Mouse (Mus musculus): ENCODE results near the gene Rdh7. TPM values are rescaled to one million over a fixed set of nuclear protein-coding genes. Genes with fewer than 3 reads are reported as not detected.

Rdh7 gene
- polyA plus RNA-seq, 1 experiment: not detected

GRCm38 (mm10) chr10:127906138-127906537 lies 17.5 kb upstream of the Rdh7 start:
- H3K27me3 ChIP-seq (ENCODE audit: control insufficient read depth, insufficient read depth, insufficient read length): peaks cover 19% of the 10 kb centered on the region
- no peak for TF ChIP-seq REST (IDR thresholded peaks at IDR 0.05; ENCODE audit: insufficient read depth, insufficient read length)
- TF ChIP-seq CEBPB (IDR thresholded peaks at IDR 0.05; ENCODE audit: insufficient read depth, poor library complexity, severe bottlenecking): no peak
- TF ChIP-seq MAX (IDR thresholded peaks at IDR 0.05; ENCODE audit: low read depth): no peak
- no peak for TF ChIP-seq MYOG (IDR thresholded peaks at IDR 0.05; ENCODE audit: control insufficient read depth in 1 of 3, insufficient read depth in 1 of 3, insufficient read length in 2 of 3, low read depth in 2 of 3)
- TF ChIP-seq POLR2A (IDR thresholded peaks at IDR 0.05; ENCODE audit: insufficient read length, low read depth): no peak
- TF ChIP-seq POLR2AphosphoS2 (IDR thresholded peaks at IDR 0.05; ENCODE audit: insufficient read length, low read depth): no peak
- no peak overlapping the region for H3K4me3 ChIP-seq
- no peak overlapping the region for H3ac ChIP-seq (ENCODE audit: control insufficient read depth, insufficient read length)
- no peak overlapping the region for H3K4me2 ChIP-seq (ENCODE audit: low read depth)
- no peaks in the 10 kb centered on the region for H3K36me3 ChIP-seq (ENCODE audit: control insufficient read depth, insufficient read depth)
- no peaks in the 10 kb centered on the region for H3K79me2 ChIP-seq (ENCODE audit: control insufficient read depth, insufficient read depth)

GRCm38 (mm10) chr10:127904718-127905446 lies 16.3 kb upstream of the Rdh7 start:
- TF ChIP-seq CEBPB (IDR thresholded peaks at IDR 0.05; ENCODE audit: insufficient read depth, poor library complexity, severe bottlenecking): no peak
- Histone ChIP-seq H3K27me3 (ENCODE audit: control insufficient read depth, insufficient read depth, insufficient read length) (peaks cover 27% of the 10 kb centered on the region), H3K79me2 (ENCODE audit: control insufficient read depth, insufficient read depth) (no peaks in the 10 kb centered on the region), H3K36me3 (ENCODE audit: control insufficient read depth, insufficient read depth) (no peaks in the 10 kb centered on the region), H3K4me3 (no peak overlapping the region), H3K4me2 (ENCODE audit: low read depth) (no peak overlapping the region), H3ac (ENCODE audit: control insufficient read depth, insufficient read length) (no peak overlapping the region)

GRCm38 (mm10) chr10:127903116-127903515 lies 14.5 kb upstream of the Rdh7 start:
- no peak for TF ChIP-seq TCF3 (IDR thresholded peaks at IDR 0.05; ENCODE audit: insufficient read length, low read depth)
- TF ChIP-seq POLR2A (IDR thresholded peaks at IDR 0.05; ENCODE audit: insufficient read length, low read depth): no peak
- no peak for TF ChIP-seq SRF (IDR thresholded peaks at IDR 0.05; ENCODE audit: control insufficient read depth, insufficient read length, low read depth)
- TF ChIP-seq TCF12 (IDR thresholded peaks at IDR 0.05; ENCODE audit: insufficient read depth, poor library complexity, severe bottlenecking): no peak
- TF ChIP-seq USF1 (IDR thresholded peaks at IDR 0.05; ENCODE audit: low read depth): no peak
- TF ChIP-seq CEBPB (IDR thresholded peaks at IDR 0.05; ENCODE audit: insufficient read depth, poor library complexity, severe bottlenecking): no peak
- TF ChIP-seq REST (IDR thresholded peaks at IDR 0.05; ENCODE audit: insufficient read depth, insufficient read length): no peak
- no peak for TF ChIP-seq MAX (IDR thresholded peaks at IDR 0.05; ENCODE audit: low read depth)
- TF ChIP-seq MYOD1 (IDR thresholded peaks at IDR 0.05; ENCODE audit: control insufficient read depth in 1 of 3, insufficient read length in 2 of 3, low read depth in 2 of 3): no peak
- no peak for TF ChIP-seq MYOG (IDR thresholded peaks at IDR 0.05; ENCODE audit: control insufficient read depth in 1 of 3, insufficient read depth in 1 of 3, insufficient read length in 2 of 3, low read depth in 2 of 3)
- Histone ChIP-seq H3K36me3 (ENCODE audit: control insufficient read depth, insufficient read depth) (no peaks in the 10 kb centered on the region), H3ac (ENCODE audit: control insufficient read depth, insufficient read length) (no peak overlapping the region), H3K27me3 (ENCODE audit: control insufficient read depth, insufficient read depth, insufficient read length) (peaks cover 38% of the 10 kb centered on the region), H3K4me2 (ENCODE audit: low read depth) (no peak overlapping the region), H3K79me2 (ENCODE audit: control insufficient read depth, insufficient read depth) (no peaks in the 10 kb centered on the region), H3K4me3 (no peak overlapping the region)

GRCm38 (mm10) chr10:127901751-127902150 lies 13.1 kb upstream of the Rdh7 start:
- peaks cover 50% of the 10 kb centered on the region for H3K27me3 ChIP-seq (ENCODE audit: control insufficient read depth, insufficient read depth, insufficient read length)
- H3K4me3 ChIP-seq: no peak overlapping the region

GRCm38 (mm10) chr10:127899783-127900182 lies 11.2 kb upstream of the Rdh7 start:
- no peak overlapping the region for H3K4me2 ChIP-seq (ENCODE audit: low read depth)
- no peaks in the 10 kb centered on the region for H3K79me2 ChIP-seq (ENCODE audit: control insufficient read depth, insufficient read depth)
- H3K4me3 ChIP-seq: no peak overlapping the region
- H3K27me3 ChIP-seq (ENCODE audit: control insufficient read depth, insufficient read depth, insufficient read length): peaks cover 63% of the 10 kb centered on the region
- H3K36me3 ChIP-seq (ENCODE audit: control insufficient read depth, insufficient read depth): no peaks in the 10 kb centered on the region
- H3ac ChIP-seq (ENCODE audit: control insufficient read depth, insufficient read length): no peak overlapping the region
- TF ChIP-seq E2F4 (IDR thresholded peaks at IDR 0.05; ENCODE audit: insufficient read depth) (no peak), MYOD1 (IDR thresholded peaks at IDR 0.05; ENCODE audit: control insufficient read depth in 1 of 3, insufficient read length in 2 of 3, low read depth in 2 of 3) (no peak), SRF (IDR thresholded peaks at IDR 0.05; ENCODE audit: control insufficient read depth, insufficient read length, low read depth) (no peak), REST (IDR thresholded peaks at IDR 0.05; ENCODE audit: insufficient read depth, insufficient read length) (no peak), POLR2AphosphoS2 (IDR thresholded peaks at IDR 0.05; ENCODE audit: insufficient read length, low read depth) (no peak), TCF3 (IDR thresholded peaks at IDR 0.05; ENCODE audit: insufficient read length, low read depth) (no peak), POLR2A (IDR thresholded peaks at IDR 0.05; ENCODE audit: insufficient read length, low read depth) (no peak), USF1 (IDR thresholded peaks at IDR 0.05; ENCODE audit: low read depth) (no peak), TCF12 (IDR thresholded peaks at IDR 0.05; ENCODE audit: insufficient read depth, poor library complexity, severe bottlenecking) (no peak), MYOG (IDR thresholded peaks at IDR 0.05; ENCODE audit: control insufficient read depth in 1 of 3, insufficient read depth in 1 of 3, insufficient read length in 2 of 3, low read depth in 2 of 3) (no peak), MAX (IDR thresholded peaks at IDR 0.05; ENCODE audit: low read depth) (no peak), CEBPB (IDR thresholded peaks at IDR 0.05; ENCODE audit: insufficient read depth, poor library complexity, severe bottlenecking) (no peak)

More at GRCm38 (mm10) chr10:127901751-127902150, 13.1 kb upstream of the Rdh7 start:
- TF ChIP-seq USF1 (IDR thresholded peaks at IDR 0.05; ENCODE audit: low read depth) (no peak), POLR2A (IDR thresholded peaks at IDR 0.05; ENCODE audit: insufficient read length, low read depth) (no peak), POLR2AphosphoS2 (IDR thresholded peaks at IDR 0.05; ENCODE audit: insufficient read length, low read depth) (no peak), MYOG (IDR thresholded peaks at IDR 0.05; ENCODE audit: control insufficient read depth in 1 of 3, insufficient read depth in 1 of 3, insufficient read length in 2 of 3, low read depth in 2 of 3) (no peak), REST (IDR thresholded peaks at IDR 0.05; ENCODE audit: insufficient read depth, insufficient read length) (no peak), MAX (IDR thresholded peaks at IDR 0.05; ENCODE audit: low read depth) (no peak), E2F4 (IDR thresholded peaks at IDR 0.05; ENCODE audit: insufficient read depth) (no peak)
- Histone ChIP-seq H3K36me3 (ENCODE audit: control insufficient read depth, insufficient read depth) (no peaks in the 10 kb centered on the region), H3K4me2 (ENCODE audit: low read depth) (no peak overlapping the region), H3ac (ENCODE audit: control insufficient read depth, insufficient read length) (no peak overlapping the region), H3K79me2 (ENCODE audit: control insufficient read depth, insufficient read depth) (no peaks in the 10 kb centered on the region)

All from myocyte (in vitro differentiated cells).